Mouse (Mus musculus) E14TG2a.4 (cell line): ENCODE measurements around the gene Sympk.

Experiments used
- CTCF ChIP-seq: conservative IDR thresholded peaks from 2 replicates; pipeline ENCODE4 v1.5.1; 2014; ENCODE audit warnings: low read length
- NANOG ChIP-seq: IDR thresholded peaks from 2 replicates; pipeline ENCODE4 v1.6.1; 2014; ENCODE audit warnings: borderline replicate concordance, low read length, mixed read lengths
- POU5F1 ChIP-seq: IDR thresholded peaks from 2 replicates; pipeline ENCODE4 v1.6.1; 2014; ENCODE audit warnings: low read length, borderline replicate concordance

GRCm38 (mm10) chr7:19068707-19069106 is 44.5 kb downstream of the Sympk start:
- TF ChIP-seq CTCF (peak; percentile 88), NANOG (no peak), POU5F1 (no peak)
